Mouse (Mus musculus): Measurements from ENCODE around the gene Cnnm2. TPM values are rescaled to one million over a fixed set of nuclear protein-coding genes. Genes with fewer than 3 reads are reported as not detected.
"Not testable (repeated sequence)": the region's sequence is repeated elsewhere in the genome, so short reads cannot be mapped to it uniquely, and the experiment has no call there.

The Cnnm2 gene
- total and polyA plus RNA-seq, 3 experiments = 16.2 to 67.6 (median 27.1) TPM

DNA sequence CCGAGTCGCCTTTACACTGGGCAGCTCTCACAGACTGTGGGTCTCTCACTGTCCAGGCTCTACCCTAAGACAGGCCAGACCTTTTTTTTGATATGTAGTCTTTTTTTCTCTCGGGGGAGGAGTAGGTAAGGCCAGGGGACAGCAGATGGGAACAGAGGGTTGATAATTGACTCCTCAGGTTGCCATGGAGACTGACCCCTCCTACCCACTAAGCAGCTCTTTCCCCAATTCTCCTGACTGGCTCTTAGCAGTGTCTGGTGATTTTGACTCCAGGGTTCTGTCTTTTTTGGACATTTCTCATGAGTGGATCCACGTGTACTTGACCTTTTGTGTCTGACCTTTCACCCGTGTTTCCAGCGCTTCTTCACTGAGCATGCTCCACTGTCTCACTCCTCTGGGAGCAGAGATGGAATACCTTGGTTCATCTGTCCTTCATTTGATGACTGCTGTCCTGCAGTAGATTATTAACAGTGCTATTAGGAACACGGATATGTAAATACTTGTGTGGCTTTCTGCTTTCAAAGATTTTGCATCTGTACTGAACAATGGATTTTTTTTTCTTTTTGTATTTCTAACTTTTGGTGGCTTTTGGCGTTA lies 34.2 kb upstream of the Cnnm2 start:
- DNase-seq (ENCODE audit: low spot score) (no peak), ATAC-seq (ENCODE audit: extremely low read depth, insufficient number of reproducible peaks, low FRiP score, poor library complexity, severe bottlenecking) (no peak)
- no peaks in the 10 kb centered on the region for H3K9me3 ChIP-seq (replicated peaks)
- H3K27me3 ChIP-seq (ENCODE audit: insufficient read depth, low read length) = no peaks in the 10 kb centered on the region
- peaks cover 35% of the 10 kb centered on the region for H3K4me1 ChIP-seq (ENCODE audit: insufficient read depth, low read depth, low read length)
- no peak overlapping the region for H3K4me3 ChIP-seq (ENCODE audit: low read depth, low read length)
- TF ChIP-seq GATA2 (IDR thresholded peaks at IDR 0.05; ENCODE audit: borderline replicate concordance, low read depth, low read length) (no peak), GATA1 (IDR thresholded peaks at IDR 0.05; ENCODE audit: borderline replicate concordance, low read length) (no peak)
- no peaks in the 10 kb centered on the region for H3K36me3 ChIP-seq (replicated peaks)

DNA sequence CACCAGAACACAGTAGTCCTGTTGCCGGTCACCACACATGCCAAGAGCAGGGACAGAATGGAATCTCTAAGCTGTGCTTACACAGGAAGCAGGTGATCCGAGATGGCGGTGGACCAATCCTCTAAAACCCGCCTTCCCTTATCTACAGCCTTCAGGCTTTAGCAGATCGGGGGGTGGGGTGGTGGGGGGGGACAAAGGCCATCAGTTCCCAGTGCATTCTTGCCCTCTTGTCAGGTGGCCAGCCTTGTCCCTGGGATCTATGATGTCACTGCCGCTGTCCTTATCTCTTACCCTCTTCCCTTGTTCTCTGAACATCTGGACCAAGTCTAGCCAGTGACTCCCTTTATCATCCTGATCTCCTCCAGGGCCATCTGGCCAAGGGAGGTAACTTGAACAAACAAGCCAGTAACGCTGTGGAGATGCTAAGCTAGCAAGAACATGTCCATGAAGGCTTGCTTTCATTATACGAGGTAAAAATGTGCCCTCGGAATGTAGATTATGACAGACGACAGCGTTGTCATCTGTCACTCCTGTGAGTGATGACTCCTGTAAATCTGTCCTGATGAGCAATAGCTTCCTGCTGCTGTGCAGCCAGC lies 33.4 kb upstream of the Cnnm2 start:
- H3K4me1 ChIP-seq (ENCODE audit: insufficient read depth, low read depth, low read length) = peaks cover 36% of the 10 kb centered on the region
- no peaks in the 10 kb centered on the region for H3K36me3 ChIP-seq (replicated peaks)
- TF ChIP-seq GATA1 (IDR thresholded peaks at IDR 0.05; ENCODE audit: borderline replicate concordance, low read length) = no peak
- peak; percentile 97 for TF ChIP-seq TAL1 (conservative IDR thresholded peaks at IDR 0.05; ENCODE audit: low read depth, low read length)
- no peak for TF ChIP-seq POLR2AphosphoS5 (IDR thresholded peaks at IDR 0.05; ENCODE audit: insufficient replicate concordance, low read depth, low read length)
- TF ChIP-seq GATA2 (IDR thresholded peaks at IDR 0.05; ENCODE audit: borderline replicate concordance, low read depth, low read length) = peak; percentile 100
- no peaks in the 10 kb centered on the region for H3K27me3 ChIP-seq (ENCODE audit: insufficient read depth, low read length)
- ATAC-seq (ENCODE audit: extremely low read depth, insufficient number of reproducible peaks, low FRiP score, poor library complexity, severe bottlenecking) = peak; percentile 93
- DNase-seq (ENCODE audit: low spot score) = peak; percentile 63
- peak overlapping the region; percentile 39; the same call in 1 of the 2 replicates for H3K4me3 ChIP-seq (ENCODE audit: low read depth, low read length)
- no peaks in the 10 kb centered on the region for H3K9me3 ChIP-seq (replicated peaks)

DNA sequence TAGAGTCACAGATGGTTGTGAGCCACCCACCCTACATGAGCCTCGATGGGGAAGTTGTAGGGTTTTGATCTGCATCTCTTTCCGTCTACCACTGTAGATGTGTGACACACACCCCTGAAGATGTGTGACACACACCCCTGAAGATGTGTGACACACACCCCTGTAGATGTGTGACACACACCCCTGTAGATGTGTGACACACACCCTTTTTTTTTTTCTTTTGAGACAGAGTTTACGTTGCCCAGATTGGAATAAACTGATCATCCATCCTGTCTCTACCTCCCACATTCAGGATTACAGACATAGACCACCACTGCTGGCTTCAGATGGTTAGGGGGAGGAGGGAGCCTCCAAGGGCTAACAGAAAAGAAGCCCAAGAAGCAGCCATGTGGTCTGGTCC lies 32.5 kb upstream of the Cnnm2 start:
- DNase-seq (ENCODE audit: low spot score) (no peak), ATAC-seq (ENCODE audit: extremely low read depth, insufficient number of reproducible peaks, low FRiP score, poor library complexity, severe bottlenecking) (no peak)
- TF ChIP-seq GATA2 (IDR thresholded peaks at IDR 0.05; ENCODE audit: borderline replicate concordance, low read depth, low read length) (no peak), GATA1 (IDR thresholded peaks at IDR 0.05; ENCODE audit: borderline replicate concordance, low read length) (no peak), POLR2AphosphoS5 (IDR thresholded peaks at IDR 0.05; ENCODE audit: insufficient replicate concordance, low read depth, low read length) (no peak), CTCF (IDR thresholded peaks at IDR 0.05; ENCODE audit: low read depth, low read length) (no peak), TAL1 (conservative IDR thresholded peaks at IDR 0.05; ENCODE audit: low read depth, low read length) (no peak)
- Histone ChIP-seq H3K36me3 (replicated peaks) (no peaks in the 10 kb centered on the region), H3K4me1 (ENCODE audit: insufficient read depth, low read depth, low read length) (peaks cover 40% of the 10 kb centered on the region), H3K27me3 (ENCODE audit: insufficient read depth, low read length) (peaks cover 7% of the 10 kb centered on the region), H3K9me3 (replicated peaks) (no peaks in the 10 kb centered on the region), H3K4me3 (ENCODE audit: low read depth, low read length) (peak overlapping the region; percentile 9; the same call in 1 of the 2 replicates)

- Histone ChIP-seq H3K36me3 (replicated peaks) (no peaks in the 10 kb centered on the region), H3K9me3 (replicated peaks) (no peaks in the 10 kb centered on the region), H3K27me3 (ENCODE audit: insufficient read depth, low read length) (peaks cover 24% of the 10 kb centered on the region), H3K4me1 (ENCODE audit: insufficient read depth, low read depth, low read length) (peaks cover 51% of the 10 kb centered on the region), H3K4me3 (ENCODE audit: low read depth, low read length) (no peak overlapping the region)
- no peak for DNase-seq (ENCODE audit: low spot score)
- TF ChIP-seq CTCF (IDR thresholded peaks at IDR 0.05; ENCODE audit: low read depth, low read length) (no peak), GATA1 (IDR thresholded peaks at IDR 0.05; ENCODE audit: borderline replicate concordance, low read length) (no peak), TAL1 (conservative IDR thresholded peaks at IDR 0.05; ENCODE audit: low read depth, low read length) (no peak), GATA2 (IDR thresholded peaks at IDR 0.05; ENCODE audit: borderline replicate concordance, low read depth, low read length) (no peak)
- no peak for ATAC-seq (ENCODE audit: extremely low read depth, insufficient number of reproducible peaks, low FRiP score, poor library complexity, severe bottlenecking)
These were observed 30.0 kb upstream of the Cnnm2 start for GRCm38 (mm10) chr19:46731351-46731750.

DNA sequence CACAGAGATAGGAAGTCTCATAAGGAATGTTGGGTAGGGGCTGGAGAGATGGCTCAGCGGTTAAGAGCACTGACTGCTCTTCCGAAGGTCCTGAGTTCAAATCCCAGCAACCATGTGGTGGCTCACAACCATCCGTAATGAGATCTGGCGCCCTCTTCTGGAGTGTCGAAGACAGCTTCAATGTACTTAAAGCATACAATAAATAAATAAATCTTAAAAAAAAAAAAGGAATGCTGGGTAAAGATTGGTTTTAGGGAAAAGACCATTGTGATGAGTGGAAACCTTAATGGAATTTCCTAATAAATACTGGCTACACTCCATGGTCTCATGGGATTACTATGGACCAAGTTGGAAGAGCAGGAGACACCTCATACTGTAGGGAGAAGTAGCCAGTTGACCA lies 28.7 kb upstream of the Cnnm2 start:
- not testable (repeated sequence) for DNase-seq (ENCODE audit: low spot score); H3K4me3 ChIP-seq (ENCODE audit: low read depth, low read length); H3K36me3 ChIP-seq (replicated peaks); H3K9me3 ChIP-seq (replicated peaks); ATAC-seq (ENCODE audit: extremely low read depth, insufficient number of reproducible peaks, low FRiP score, poor library complexity, severe bottlenecking)
- H3K27me3 ChIP-seq (ENCODE audit: insufficient read depth, low read length) = peaks cover 36% of the 10 kb centered on the region
- peaks cover 40% of the 10 kb centered on the region for H3K4me1 ChIP-seq (ENCODE audit: insufficient read depth, low read depth, low read length)

GRCm38 (mm10) chr19:46733626-46734025 lies 27.8 kb upstream of the Cnnm2 start:
- H3K4me1 ChIP-seq (ENCODE audit: insufficient read depth, low read depth, low read length) = peaks cover 31% of the 10 kb centered on the region
- H3K36me3 ChIP-seq (replicated peaks) = no peaks in the 10 kb centered on the region
- no peak for DNase-seq (ENCODE audit: low spot score)
- H3K4me3 ChIP-seq (ENCODE audit: low read depth, low read length) = no peak overlapping the region
- peaks cover 43% of the 10 kb centered on the region for H3K27me3 ChIP-seq (ENCODE audit: insufficient read depth, low read length)
- no peak for ATAC-seq (ENCODE audit: extremely low read depth, insufficient number of reproducible peaks, low FRiP score, poor library complexity, severe bottlenecking)
- H3K9me3 ChIP-seq (replicated peaks) = no peaks in the 10 kb centered on the region
- TF ChIP-seq GATA1 (IDR thresholded peaks at IDR 0.05; ENCODE audit: borderline replicate concordance, low read length) (no peak), TAL1 (conservative IDR thresholded peaks at IDR 0.05; ENCODE audit: low read depth, low read length) (no peak), CTCF (IDR thresholded peaks at IDR 0.05; ENCODE audit: low read depth, low read length) (no peak), POLR2AphosphoS5 (IDR thresholded peaks at IDR 0.05; ENCODE audit: insufficient replicate concordance, low read depth, low read length) (no peak), GATA2 (IDR thresholded peaks at IDR 0.05; ENCODE audit: borderline replicate concordance, low read depth, low read length) (no peak)

DNA sequence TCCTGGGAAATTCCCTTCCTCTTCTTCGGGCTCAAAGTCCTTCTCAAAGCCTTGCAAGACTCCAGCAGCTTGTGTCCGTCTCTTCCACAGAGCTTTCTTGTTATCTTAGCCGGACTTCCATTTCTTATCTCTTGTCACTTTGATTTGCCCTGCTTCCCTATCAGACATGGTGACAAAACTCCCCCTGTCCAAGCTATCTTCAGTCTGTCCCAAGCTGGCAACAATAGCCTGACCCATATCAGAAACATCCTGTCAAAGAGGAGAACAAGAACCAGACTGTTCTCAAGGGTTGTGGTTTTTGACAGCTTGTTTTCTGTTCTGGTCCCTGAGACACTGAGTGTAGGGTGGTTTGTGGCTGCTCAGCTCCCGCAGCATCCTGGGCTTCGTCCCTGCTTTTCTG lies 26.2 kb upstream of the Cnnm2 start:
- Histone ChIP-seq H3K4me3 (ENCODE audit: low read depth, low read length) (no peak overlapping the region), H3K9me3 (replicated peaks) (no peaks in the 10 kb centered on the region), H3K36me3 (replicated peaks) (no peaks in the 10 kb centered on the region), H3K4me1 (ENCODE audit: insufficient read depth, low read depth, low read length) (peaks cover 24% of the 10 kb centered on the region), H3K27me3 (ENCODE audit: insufficient read depth, low read length) (peaks cover 58% of the 10 kb centered on the region)
- ATAC-seq (ENCODE audit: extremely low read depth, insufficient number of reproducible peaks, low FRiP score, poor library complexity, severe bottlenecking) = no peak
- no peak for DNase-seq (ENCODE audit: low spot score)
- TF ChIP-seq GATA2 (IDR thresholded peaks at IDR 0.05; ENCODE audit: borderline replicate concordance, low read depth, low read length) (no peak), TAL1 (conservative IDR thresholded peaks at IDR 0.05; ENCODE audit: low read depth, low read length) (no peak), POLR2AphosphoS5 (IDR thresholded peaks at IDR 0.05; ENCODE audit: insufficient replicate concordance, low read depth, low read length) (no peak), GATA1 (IDR thresholded peaks at IDR 0.05; ENCODE audit: borderline replicate concordance, low read length) (no peak), CTCF (IDR thresholded peaks at IDR 0.05; ENCODE audit: low read depth, low read length) (no peak)
